Mouse (Mus musculus) hindbrain, embryonic 14.5 days (tissue): ENCODE results near the gene Fcrlb. TPM values are rescaled to one million over a fixed set of nuclear protein-coding genes. Genes with fewer than 3 reads are reported as not detected.
A peak's percentile ranks its signal among the peaks of the same experiment; 100 is the strongest.

Source experiments
- ATAC-seq: fragments of 200-750 bp; cut with Nextera tagmentation; 2 replicates; pipeline ENCODE4 v1.8.0; 2017; ENCODE audit warnings: moderate number of reproducible peaks, mild to moderate bottlenecking, moderate TSS enrichment, moderate library complexity; ENCODE audit not compliant: low FRiP score
- DNase-seq: peaks from one replicate; pipeline ENCODE4 v3.0.0-alpha.2; 2015; ENCODE audit warnings: low spot score
- H3K27ac ChIP-seq: fragments of 300-500 bp; sonication (generic); 2 replicates; pipeline ENCODE4 v1.5.1; 2014; ENCODE audit warnings: mild to moderate bottlenecking, moderate library complexity
- H3K27me3 ChIP-seq: fragments of 300-500 bp; sonication (generic); 2 replicates; pipeline ENCODE4 v1.6.1; 2014; ENCODE audit warnings: mild to moderate bottlenecking, low read length, mixed read lengths; ENCODE audit not compliant: control insufficient read depth, insufficient read depth
- H3K36me3 ChIP-seq: fragments of 300-500 bp; sonication (generic); replicated peaks from 2 replicates; pipeline ENCODE4 v1.6.1; 2014; ENCODE audit not compliant: control insufficient read depth, insufficient read depth
- H3K4me1 ChIP-seq: fragments of 300-500 bp; sonication (generic); replicated peaks from 2 replicates; pipeline ENCODE4 v1.6.1; 2014; ENCODE audit warnings: antibody characterized with exemption, low read length, mixed read lengths; ENCODE audit not compliant: control insufficient read depth, insufficient read depth
- H3K4me2 ChIP-seq: fragments of 300-500 bp; sonication (generic); replicated peaks from 2 replicates; pipeline ENCODE4 v1.6.1; 2014; ENCODE audit warnings: mild to moderate bottlenecking, moderate library complexity
- H3K4me3 ChIP-seq: fragments of 300-500 bp; sonication (generic); replicated peaks from 2 replicates; pipeline ENCODE4 v1.5.1; 2014; ENCODE audit warnings: mild to moderate bottlenecking, low read length
- H3K9ac ChIP-seq: fragments of 300-500 bp; sonication (generic); 2 replicates; pipeline ENCODE4 v1.6.1; 2014
- H3K9me3 ChIP-seq: fragments of 300-500 bp; sonication (generic); 2 replicates; pipeline ENCODE4 v1.6.1; 2016; ENCODE audit warnings: low read length; ENCODE audit not compliant: control insufficient read depth
- WGBS: fragments of 180-500 bp; shearing (Covaris S2); extraction: QIAGEN DNeasy Blood & Tissue Kit; methylation state at CpG from one replicate; pipeline ENCODE4 v1.1.7; 2014; 5-methylcytosine and 5-hydroxymethylcytosine counted together
- polyA plus RNA-seq: library from polyadenylated mRNA; unstranded; fragments of >200 nt; fragmentation: Nextera tagmentation; extraction: Ambion mirVana; gene quantifications from 2 replicates; pipeline ENCODE4 v1.2.1, GENCODE M21; 2014

The Fcrlb gene
- polyA plus RNA-seq, 1 experiment from 2014 or later: 0.75 TPM

DNA sequence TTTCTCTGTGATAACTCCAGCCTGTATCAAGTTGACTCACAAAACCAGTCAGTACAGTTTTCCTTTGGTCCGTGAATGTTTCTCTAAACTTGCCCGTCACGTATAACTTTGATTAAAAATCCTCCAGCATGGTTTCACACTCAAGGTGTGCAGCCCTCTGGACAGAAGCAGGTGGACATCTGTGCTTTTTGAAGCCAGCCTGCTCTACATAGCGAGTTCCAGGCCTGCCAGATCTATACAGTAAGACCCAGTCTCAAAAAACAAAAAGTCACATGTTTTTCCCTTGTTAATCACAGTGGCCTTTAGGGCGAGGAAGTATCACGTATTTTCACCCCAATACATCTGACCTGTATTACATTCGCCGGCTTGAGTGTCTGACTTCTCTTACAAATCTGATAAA, 28.4 kb downstream of the Fcrlb start:
- DNase-seq: peak; percentile 24
- H3K27me3 ChIP-seq: no peaks in the 10 kb centered on the region
- peak overlapping the region; percentile 96 for H3K9ac ChIP-seq
- H3K27ac ChIP-seq: no peak overlapping the region
- peaks cover 13% of the 10 kb centered on the region for H3K36me3 ChIP-seq
- 31% methylated on average over 8 of the region's 8 CpGs for WGBS
- H3K4me3 ChIP-seq: peak overlapping the region; percentile 97
- no peak for ATAC-seq
- no peaks in the 10 kb centered on the region for H3K9me3 ChIP-seq
- peak overlapping the region; percentile 75 for H3K4me2 ChIP-seq
- peaks cover 8% of the 10 kb centered on the region; the same call in 1 of the 2 replicates for H3K4me1 ChIP-seq

DNA sequence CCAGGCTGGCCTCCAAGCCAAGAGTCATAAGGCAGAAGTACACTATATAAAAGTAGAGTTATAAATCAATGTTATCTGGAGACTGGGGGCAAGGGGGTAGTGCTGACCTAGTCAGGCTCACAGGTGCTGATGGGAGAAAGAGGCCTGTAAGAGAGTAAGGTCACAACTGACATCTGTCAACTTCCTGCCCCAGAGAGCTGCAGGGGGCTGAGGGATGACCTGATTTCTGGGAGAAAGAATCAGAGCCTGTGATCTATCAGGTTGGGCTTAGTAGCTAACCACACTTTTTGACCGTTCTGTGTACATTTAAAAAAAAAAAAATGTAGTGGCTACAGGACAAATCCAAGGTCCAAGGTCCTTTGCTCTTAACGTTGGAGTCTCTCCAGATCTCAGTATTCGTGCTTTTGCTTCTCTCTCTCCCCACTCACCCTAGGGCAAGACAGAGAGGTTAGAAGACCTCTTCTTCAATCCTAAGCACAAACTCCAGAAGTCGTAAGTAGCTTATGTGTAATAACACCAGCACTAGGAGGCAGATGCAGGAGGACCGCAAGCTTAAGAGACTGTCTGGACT, 29.7 kb downstream of the Fcrlb start:
- Histone ChIP-seq H3K36me3 (peaks cover 24% of the 10 kb centered on the region), H3K4me2 (no peak overlapping the region), H3K9ac (no peak overlapping the region), H3K27ac (no peak overlapping the region), H3K27me3 (no peaks in the 10 kb centered on the region), H3K9me3 (no peaks in the 10 kb centered on the region), H3K4me3 (no peak overlapping the region), H3K4me1 (peaks cover 8% of the 10 kb centered on the region; the same call in 1 of the 2 replicates)
- DNase-seq (no peak), ATAC-seq (no peak)
- 91% methylated on average over 5 of the region's 5 CpGs for WGBS

DNA sequence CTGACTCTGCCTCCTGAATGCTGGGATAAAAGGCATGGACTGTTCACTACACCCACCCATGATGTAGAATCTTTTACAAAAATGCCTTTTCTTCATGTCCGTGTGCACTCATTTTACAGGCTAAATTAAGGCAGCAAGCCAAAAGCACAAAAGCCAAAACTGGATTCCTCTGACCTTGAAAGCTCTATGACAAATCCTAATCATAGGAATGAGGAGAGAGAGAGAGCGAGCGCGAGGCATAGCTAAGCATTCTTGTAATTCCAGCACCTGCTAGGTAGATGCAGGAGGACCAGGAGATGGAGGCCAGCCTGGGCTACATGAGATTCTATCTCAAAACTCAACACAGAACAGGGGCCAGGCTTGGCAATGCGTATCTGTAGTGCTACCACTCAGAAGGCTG, 35.8 kb downstream of the Fcrlb start:
- Histone ChIP-seq H3K9me3 (no peaks in the 10 kb centered on the region), H3K36me3 (peaks cover 66% of the 10 kb centered on the region), H3K4me3 (no peak overlapping the region), H3K27ac (no peak overlapping the region), H3K9ac (no peak overlapping the region), H3K4me2 (no peak overlapping the region), H3K4me1 (no peaks in the 10 kb centered on the region), H3K27me3 (no peaks in the 10 kb centered on the region)
- ATAC-seq (no peak), DNase-seq (no peak)
- WGBS: 97% methylated on average over 5 of the region's 5 CpGs

DNA sequence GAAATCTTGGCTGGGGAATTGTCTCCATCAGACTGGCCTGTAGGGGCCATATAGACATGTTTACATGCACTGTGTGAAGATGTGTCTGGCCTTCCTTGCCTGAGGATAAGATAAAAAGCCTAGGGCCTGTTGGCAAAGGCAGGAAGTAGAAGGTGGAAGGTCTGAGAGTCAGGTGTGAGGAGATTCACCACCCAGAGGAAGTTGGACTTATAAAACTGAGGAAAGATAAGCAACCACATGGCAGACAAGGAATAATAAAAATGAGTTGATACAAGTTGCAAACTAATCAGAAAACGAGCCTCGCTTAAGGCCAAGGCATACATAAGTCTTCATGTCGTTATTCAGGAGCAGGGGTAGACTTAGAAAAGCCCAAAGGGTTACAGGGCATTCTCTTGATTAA, 37.1 kb downstream of the Fcrlb start:
- H3K36me3 ChIP-seq: peaks cover 71% of the 10 kb centered on the region
- H3K27me3 ChIP-seq: no peaks in the 10 kb centered on the region
- no peaks in the 10 kb centered on the region for H3K9me3 ChIP-seq
- no peaks in the 10 kb centered on the region for H3K4me1 ChIP-seq
- WGBS: 88% methylated on average over 3 of the region's 3 CpGs
- no peak overlapping the region for H3K4me3 ChIP-seq
- H3K27ac ChIP-seq: no peak overlapping the region
- no peak overlapping the region for H3K9ac ChIP-seq
- no peak overlapping the region for H3K4me2 ChIP-seq
- DNase-seq: no peak
- ATAC-seq: no peak

DNA sequence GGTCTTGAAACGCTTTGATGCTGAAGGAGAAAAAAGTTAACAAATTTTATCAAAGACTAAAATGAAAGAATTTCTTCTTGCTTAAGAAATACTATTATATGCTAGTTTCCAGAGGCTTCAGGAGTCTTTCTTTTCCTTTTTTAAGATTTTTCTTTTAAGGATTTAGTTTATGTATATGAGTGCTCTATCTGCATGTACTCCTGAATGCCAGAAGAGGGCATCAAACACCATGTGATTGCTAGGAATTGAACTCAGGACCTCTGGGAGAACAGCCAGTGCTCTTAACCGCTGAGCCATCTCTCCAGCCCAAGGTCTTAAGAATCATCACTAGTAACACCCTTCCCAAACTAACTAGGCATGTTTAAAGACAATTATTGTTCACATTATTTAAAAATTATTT, 40.8 kb downstream of the Fcrlb start:
- WGBS: 97% methylated on average over 2 of the region's 2 CpGs
- no peaks in the 10 kb centered on the region for H3K9me3 ChIP-seq
- H3K4me1 ChIP-seq: peaks cover under 1% of the 10 kb centered on the region
- no peaks in the 10 kb centered on the region for H3K27me3 ChIP-seq
- no peak overlapping the region for H3K9ac ChIP-seq
- H3K4me3 ChIP-seq: no peak overlapping the region
- H3K36me3 ChIP-seq: peaks cover 41% of the 10 kb centered on the region
- H3K27ac ChIP-seq: no peak overlapping the region
- H3K4me2 ChIP-seq: no peak overlapping the region
- no peak for ATAC-seq
- no peak for DNase-seq

DNA sequence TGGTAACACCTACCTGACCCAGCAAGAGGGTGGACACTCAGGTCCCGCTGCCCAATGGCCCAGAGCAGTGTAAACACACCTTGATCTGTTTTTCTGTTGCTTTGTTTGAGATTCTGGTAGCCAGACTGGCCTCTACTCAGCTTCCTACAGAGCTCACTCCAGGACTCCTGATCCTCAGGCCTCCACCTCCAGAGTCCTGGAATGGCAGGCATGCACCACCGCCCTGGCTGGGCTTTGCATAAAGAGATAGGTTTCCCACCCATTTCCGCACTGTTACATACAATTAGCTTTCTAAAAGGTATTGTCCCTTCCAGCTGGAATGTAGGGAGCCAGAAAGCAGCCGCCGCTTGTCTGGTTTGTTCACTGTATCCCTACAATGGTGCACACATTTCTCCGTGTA, 41.3 kb downstream of the Fcrlb start:
- H3K4me1 ChIP-seq: peaks cover 6% of the 10 kb centered on the region
- WGBS: 90% methylated on average over 6 of the region's 6 CpGs
- peaks cover 35% of the 10 kb centered on the region for H3K36me3 ChIP-seq
- ATAC-seq (no peak), DNase-seq (no peak)
- no peaks in the 10 kb centered on the region for H3K27me3 ChIP-seq
- no peaks in the 10 kb centered on the region for H3K9me3 ChIP-seq
- H3K4me2 ChIP-seq: no peak overlapping the region
- H3K4me3 ChIP-seq: no peak overlapping the region
- H3K27ac ChIP-seq: no peak overlapping the region
- H3K9ac ChIP-seq: no peak overlapping the region

DNA sequence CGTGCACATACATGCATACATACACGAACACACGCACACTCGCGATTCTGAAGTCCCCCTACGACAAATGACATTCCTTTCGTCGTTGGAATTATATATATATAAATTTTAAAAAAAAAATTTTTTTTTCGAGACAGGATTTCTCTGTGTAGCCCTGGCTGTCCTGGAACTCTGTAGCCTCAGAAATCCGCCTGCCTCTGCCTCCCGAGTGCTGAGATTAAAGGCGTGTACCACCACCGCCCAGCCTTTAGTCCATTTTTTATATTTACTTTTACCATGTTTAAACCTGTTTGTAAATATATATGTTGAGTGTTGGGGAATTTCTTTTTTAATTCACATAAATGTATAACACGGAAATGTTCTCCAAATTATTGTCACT, 43.8 kb downstream of the Fcrlb start:
- 0 out of 2 replicates have a peak, but pooled peaks have one; percentile 25 for ATAC-seq
- peak overlapping the region; percentile 83 for H3K4me3 ChIP-seq
- H3K9me3 ChIP-seq: no peaks in the 10 kb centered on the region
- peaks cover 9% of the 10 kb centered on the region for H3K4me1 ChIP-seq
- WGBS: 21% methylated on average over 14 of the region's 14 CpGs
- H3K27ac ChIP-seq: peak overlapping the region; percentile 50; the same call in 1 of the 2 replicates
- no peaks in the 10 kb centered on the region for H3K27me3 ChIP-seq
- peak overlapping the region; percentile 72 for H3K9ac ChIP-seq
- H3K4me2 ChIP-seq: peak overlapping the region; percentile 83
- H3K36me3 ChIP-seq: peaks cover 13% of the 10 kb centered on the region
- DNase-seq: no peak

DNA sequence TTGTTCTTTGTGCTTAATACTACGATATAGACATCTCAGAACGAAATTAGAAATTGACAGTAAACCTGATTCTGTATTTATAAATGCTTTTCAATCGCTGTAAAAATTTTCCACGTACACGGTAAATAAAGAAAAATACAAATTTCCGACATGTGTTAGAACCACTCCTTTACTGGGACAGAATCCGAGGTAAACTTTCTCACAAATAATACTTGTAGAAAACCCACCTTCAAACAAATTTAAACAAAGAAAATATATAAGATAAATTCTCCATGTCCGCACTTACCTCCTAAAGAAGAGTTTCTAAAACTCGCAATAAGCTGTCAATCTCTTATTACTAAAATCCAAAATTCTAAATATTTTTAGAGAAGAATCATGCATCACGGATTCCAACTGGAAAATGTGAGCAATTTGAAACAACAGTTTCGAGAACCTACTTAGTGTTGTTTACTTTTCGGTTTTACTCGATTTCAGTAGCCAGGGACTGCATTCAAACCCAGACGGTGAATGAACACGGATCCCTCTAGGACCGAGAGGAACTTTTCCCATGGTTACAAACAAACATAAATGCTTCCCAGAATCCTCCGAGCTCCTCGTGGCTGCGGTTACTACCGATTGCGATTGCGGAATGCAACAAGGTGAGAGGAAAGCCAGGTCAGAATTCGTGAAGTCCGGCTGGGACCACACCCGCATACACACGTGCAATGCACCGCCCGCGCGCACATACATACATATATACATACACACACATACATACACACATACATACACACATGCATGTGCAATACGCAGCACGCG, 44.4 kb downstream of the Fcrlb start:
- peak; percentile 88 for ATAC-seq
- under 1% methylated on average over 33 of the region's 33 CpGs for WGBS
- Histone ChIP-seq H3K9me3 (no peaks in the 10 kb centered on the region), H3K36me3 (peaks cover 9% of the 10 kb centered on the region), H3K4me1 (peaks cover 9% of the 10 kb centered on the region), H3K4me2 (peak overlapping the region; percentile 83), H3K27ac (peak overlapping the region; percentile 50; the same call in 1 of the 2 replicates), H3K27me3 (no peaks in the 10 kb centered on the region), H3K4me3 (peak overlapping the region; percentile 83), H3K9ac (peak overlapping the region; percentile 72)
- DNase-seq: peak; percentile 91

DNA sequence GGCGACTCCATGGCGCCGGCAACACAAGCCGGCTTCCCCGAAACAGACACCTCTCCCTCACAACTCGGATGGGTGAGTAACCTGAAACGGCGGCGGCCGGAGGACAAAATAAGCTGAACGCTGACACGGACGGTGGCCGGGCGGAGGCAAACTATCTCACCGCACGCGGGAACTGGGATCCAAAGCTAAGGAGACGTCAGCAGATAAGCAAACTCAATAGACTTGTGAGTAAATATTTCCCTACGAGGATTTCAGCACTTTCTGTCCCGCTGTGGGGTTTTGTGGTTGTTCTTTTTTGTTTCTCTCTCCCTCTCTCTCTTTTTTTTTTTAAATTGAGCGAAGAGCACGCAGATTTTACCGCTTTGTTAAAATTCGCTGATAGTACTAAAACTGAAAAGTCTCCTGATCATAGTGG, 45.0 kb downstream of the Fcrlb start, which contains the start of gene Atf6:
Gene Atf6 (minus strand): TSS at position 81 of the 415 bp plus-strand sequence.
- Histone ChIP-seq H3K36me3 (peaks cover 6% of the 10 kb centered on the region), H3K4me3 (peak within 1 kb of the TSS; percentile 83), H3K27ac (peak within 1 kb of the TSS; percentile 76), H3K27me3 (no peaks in the 10 kb centered on the region), H3K9me3 (no peaks in the 10 kb centered on the region), H3K9ac (peak within 1 kb of the TSS; percentile 72), H3K4me2 (peak within 1 kb of the TSS; percentile 83), H3K4me1 (peaks cover 9% of the 10 kb centered on the region)
- WGBS: 0% methylated on average over 25 of the region's 25 CpGs
- ATAC-seq: peak; percentile 73
- DNase-seq: peak; percentile 96
